Comparison of ENCODE assay signal across 9 mouse cellular contexts in genomic region chr6:35256691-35257090, GRCm38 (mm10). TPM values are rescaled to one million over a fixed set of nuclear protein-coding genes. Genes with fewer than 3 reads are reported as not detected.
DNase-seq lines count a peak whose midpoint lies in the region; ATAC-seq and TF ChIP-seq lines count a peak whose summit lies in the region.
"Had no signal": no experiment of that assay in that cellular context is flagged by ENCODE, and none has a peak within 500 bp of the region (broad histone marks: within the 10 kb centered on the region; RNA-seq: fewer than 3 reads in every experiment).

No protein-coding gene starts in this region.

- no peaks in the 10 kb centered on the region for H3K9me3 ChIP-seq in heart, embryonic 15.5 days (replicated peaks)
- H3K9me3 ChIP-seq in liver, postnatal 0 days (ENCODE audit: low read length), result no peaks in the 10 kb centered on the region
- no peaks in the 10 kb centered on the region for H3K9me3 ChIP-seq in hindbrain, embryonic 13.5 days
- H3K9me3 ChIP-seq: neural tube, embryonic 13.5 days had no signal

- WGBS in lung, adult 2 months, result 24% methylated on average over 7 of the region's 7 CpGs
- 17% methylated on average over 7 of the region's 7 CpGs for WGBS in heart, embryonic 15.5 days
- 27% methylated on average over 7 of the region's 7 CpGs for WGBS in liver, postnatal 0 days (ENCODE audit: insufficient replicate concordance)
- 87% methylated on average over 7 of the region's 7 CpGs for WGBS in hindbrain, embryonic 13.5 days

- TF ChIP-seq POLR2A in lung, adult 2 months (IDR thresholded peaks at IDR 0.05; ENCODE audit: borderline replicate concordance, extremely low read depth, low read depth, low read length), result no peak

- peaks cover 19% of the 10 kb centered on the region for H3K4me1 ChIP-seq in lung, adult 2 months (ENCODE audit: control insufficient read depth, insufficient read depth, low read length)
- H3K4me1 ChIP-seq in heart, embryonic 15.5 days (replicated peaks), result peaks cover 72% of the 10 kb centered on the region
- peaks cover 58% of the 10 kb centered on the region for H3K4me1 ChIP-seq in liver, postnatal 0 days (ENCODE audit: insufficient read depth)
- peaks cover 32% of the 10 kb centered on the region for H3K4me1 ChIP-seq in hindbrain, embryonic 13.5 days (replicated peaks)

- H3K9ac ChIP-seq in heart, embryonic 15.5 days, result no peak overlapping the region
- H3K9ac ChIP-seq in liver, postnatal 0 days (replicated peaks), result peak overlapping the region; percentile 38; the same call in 1 of the 2 replicates
- H3K9ac ChIP-seq in hindbrain, embryonic 13.5 days, result no peak overlapping the region
- H3K9ac ChIP-seq: neural tube, embryonic 13.5 days had no signal

- H3K27me3 ChIP-seq in heart, embryonic 15.5 days, result no peaks in the 10 kb centered on the region
- no peaks in the 10 kb centered on the region for H3K27me3 ChIP-seq in liver, postnatal 0 days (ENCODE audit: insufficient read depth, low read length)
- no peaks in the 10 kb centered on the region for H3K27me3 ChIP-seq in hindbrain, embryonic 13.5 days
- H3K27me3 ChIP-seq: neural tube, embryonic 13.5 days had no signal

- H3K27ac ChIP-seq in heart, embryonic 15.5 days, result peak overlapping the region; percentile 93
- peak overlapping the region; percentile 83 for H3K27ac ChIP-seq in liver, postnatal 0 days (ENCODE audit: low read depth)
- H3K27ac ChIP-seq in hindbrain, embryonic 13.5 days, result no peak overlapping the region
- H3K27ac ChIP-seq: neural tube, embryonic 13.5 days had no signal

- no peak overlapping the region for H3K4me3 ChIP-seq in lung, adult 2 months (replicated peaks; ENCODE audit: extremely low read depth, low read depth, low read length)
- H3K4me3 ChIP-seq in heart, embryonic 15.5 days, result peak overlapping the region; percentile 4; the same call in 1 of the 2 replicates
- 0 out of 2 replicates have a peak overlapping the region, but pooled peaks have one; percentile 80 for H3K4me3 ChIP-seq in liver, postnatal 0 days (ENCODE audit: low read depth, low read length)
- no peak overlapping the region for H3K4me3 ChIP-seq in hindbrain, embryonic 13.5 days
- H3K4me3 ChIP-seq: neural tube, embryonic 13.5 days had no signal

- H3K4me2 ChIP-seq in heart, embryonic 15.5 days, result peak overlapping the region; percentile 69
- peak overlapping the region; percentile 78 for H3K4me2 ChIP-seq in liver, postnatal 0 days (ENCODE audit: low read depth, low read length)
- no peak overlapping the region for H3K4me2 ChIP-seq in hindbrain, embryonic 13.5 days
- H3K4me2 ChIP-seq: neural tube, embryonic 13.5 days had no signal

- H3K36me3 ChIP-seq in heart, embryonic 15.5 days, result peaks cover 5% of the 10 kb centered on the region; the same call in 1 of the 2 replicates
- H3K36me3 ChIP-seq in liver, postnatal 0 days (replicated peaks; ENCODE audit: insufficient read depth, low read length), result peaks cover 19% of the 10 kb centered on the region
- peaks cover 5% of the 10 kb centered on the region for H3K36me3 ChIP-seq in hindbrain, embryonic 13.5 days

- peak; percentile 97 for TF ChIP-seq EP300 in liver, postnatal 0 days (IDR thresholded peaks at IDR 0.05; ENCODE audit: low read depth)

- no peak for TF ChIP-seq CTCF in lung, adult 2 months (IDR thresholded peaks at IDR 0.05; ENCODE audit: insufficient read depth, low read length)
- TF ChIP-seq CTCF in liver, postnatal 0 days (IDR thresholded peaks at IDR 0.05; ENCODE audit: low read depth), result no peak

- ATAC-seq in heart, embryonic 15.5 days (replicated peaks; ENCODE audit: insufficient number of reproducible peaks, insufficient read depth, low FRiP score, low read depth), result no peak
- peak; percentile 37 for ATAC-seq in liver, postnatal 0 days
- no peak for ATAC-seq in hindbrain, embryonic 13.5 days (ENCODE audit: low FRiP score)

- peak; percentile 52 to 58 for DNase-seq in lung, adult 18-20 months
- no peak for DNase-seq in lung, adult 2 months
- DNase-seq in adrenal gland, postnatal 36 days, result peak; percentile 86 to 89
- peak; percentile 76 for DNase-seq in liver, postnatal 0 days
- DNase-seq in testis, postnatal 14 days (ENCODE audit: low spot score), result peak; percentile 44
- DNase-seq in frontal cortex, postnatal 10 days (ENCODE audit: low spot score in 2 of 2), result no peak

RNA-seq across cellular contexts. Expression of gene Slc13a4, which starts 51.2 kb away (rescaled TPM):
- 4.0 and 5.7 TPM in 2 replicates for polyA plus RNA-seq in lung, adult 2 months (2012; rRNA removed)
- total RNA-seq in adrenal gland, postnatal 36 days (2021), result under 1 TPM; 0.46 TPM
- 0.67 and 0.72 TPM in 2 replicates for polyA plus RNA-seq in heart, embryonic 15.5 days (2015; fragmentation: Nextera tagmentation; extraction: Ambion mirVana)
- polyA plus RNA-seq in liver, postnatal 0 days (2015; fragmentation: Nextera tagmentation; extraction: Ambion mirVana), result 0.02 TPM in 1 of 2 replicates, not detected in the other
- polyA plus RNA-seq in hindbrain, embryonic 13.5 days (2015; fragmentation: Nextera tagmentation; extraction: Ambion mirVana), result 2.9 and 3.9 TPM in 2 replicates

Comparison
In these comparisons a context has a peak if more than half of its experiments do, and no peak if none do; other contexts are left out.
1. DNase-seq: peak in lung, adult 18-20 months (2 of 2), adrenal gland, postnatal 36 days (2 of 2), liver, postnatal 0 days (single experiment) and testis, postnatal 14 days (single experiment); none in lung, adult 2 months (single experiment) and frontal cortex, postnatal 10 days (0 of 2).
2. H3K4me3 ChIP-seq: peak in heart, embryonic 15.5 days (single experiment) and liver, postnatal 0 days (single experiment); none in lung, adult 2 months (single experiment) and hindbrain, embryonic 13.5 days (single experiment).